Mouse (Mus musculus): ENCODE results near the gene Azin2. TPM values are rescaled to one million over a fixed set of nuclear protein-coding genes. Genes with fewer than 3 reads are reported as not detected.

Gene Azin2
- total RNA-seq, 2 experiments from 2014 or later, result 17.8 to 20.0 TPM

GRCm38 (mm10) chr4:128948137-128948674, 14.0 kb downstream of the Azin2 start:
- intact Hi-C loops (cut with DNase I), result no loop called here
- peak; percentile 69 for DNase-seq

GRCm38 (mm10) chr4:128947326-128947933, 14.8 kb downstream of the Azin2 start:
- intact Hi-C loops (cut with DNase I), result no loop called here
- no peak for DNase-seq

DNA sequence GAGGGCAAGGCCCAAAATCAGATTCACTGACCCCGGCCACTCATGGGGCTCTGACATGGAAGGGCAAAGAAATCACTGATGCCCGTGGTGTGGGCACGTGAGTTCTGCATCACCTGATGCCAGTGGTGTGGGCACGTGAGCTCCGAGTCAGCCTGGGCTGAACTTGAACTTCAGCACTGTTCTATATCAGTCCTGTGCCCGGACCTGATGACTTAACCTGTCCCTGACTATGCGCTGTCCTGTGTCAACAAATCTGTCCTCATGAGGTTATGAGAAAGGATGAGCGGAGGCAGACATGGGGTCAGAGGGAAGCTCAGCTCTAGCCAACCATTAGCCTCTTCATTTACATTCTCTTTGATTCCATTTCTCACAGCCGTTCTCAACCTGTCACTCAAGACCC, 15.5 kb downstream of the Azin2 start:
- no peak for DNase-seq
- intact Hi-C loops (cut with DNase I), result no loop called here

- no peak for DNase-seq
- intact Hi-C loops (cut with DNase I), result no loop called here
Observed at GRCm38 (mm10) chr4:128942346-128942745, 19.9 kb downstream of the Azin2 start.

DNA sequence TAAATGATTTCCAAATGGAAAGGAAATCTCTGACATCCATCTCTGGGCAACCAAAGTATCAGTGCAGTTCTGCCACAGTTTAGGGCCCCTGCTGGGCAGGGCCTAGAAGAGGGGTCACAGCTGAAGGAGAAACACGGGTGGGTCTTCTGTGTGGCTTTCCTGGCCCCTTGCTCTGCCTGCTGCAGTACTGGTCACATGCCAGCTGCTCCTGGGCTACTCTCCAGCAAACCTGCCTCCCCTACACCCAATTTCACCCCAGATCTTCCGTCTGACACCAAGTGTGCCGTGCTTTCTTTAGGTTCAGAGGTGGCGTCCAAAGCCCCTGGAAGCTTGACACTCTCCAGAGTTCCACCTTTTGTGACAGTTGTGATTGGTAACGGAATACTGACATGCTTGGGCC, 26.6 kb downstream of the Azin2 start:
- intact Hi-C loops (cut with DNase I), result no loop called here
- DNase-seq, result peak; percentile 46

DNA sequence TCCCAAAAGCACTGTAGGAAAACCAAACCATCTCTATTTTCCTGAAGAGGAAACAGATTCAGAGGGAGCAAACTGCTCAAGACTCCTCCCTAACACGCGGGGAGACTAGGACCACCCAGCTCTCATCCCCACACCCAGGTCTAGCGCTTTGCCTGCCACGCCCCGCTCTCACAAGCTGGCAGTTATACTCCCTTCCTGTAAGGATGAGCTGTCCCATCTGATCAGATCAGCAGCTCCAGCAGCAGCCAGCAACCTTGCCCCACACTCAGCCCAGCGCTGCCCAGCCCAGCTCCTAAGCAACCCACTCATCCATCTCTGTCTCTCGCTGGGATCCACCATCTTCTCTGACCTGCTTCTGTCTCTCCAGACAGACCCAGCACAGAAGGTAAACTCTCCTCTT, 29.5 kb downstream of the Azin2 start:
- intact Hi-C loops (cut with DNase I), result no loop called here
- peak; percentile 39 for DNase-seq

GRCm38 (mm10) chr4:128924841-128925606, 37.2 kb downstream of the Azin2 start:
- intact Hi-C loops (cut with DNase I), result no loop called here
- peak; percentile 87 for DNase-seq

GRCm38 (mm10) chr4:128923603-128924002, 38.6 kb downstream of the Azin2 start:
- DNase-seq, result no peak
- intact Hi-C loops (cut with DNase I), result no loop called here

DNA sequence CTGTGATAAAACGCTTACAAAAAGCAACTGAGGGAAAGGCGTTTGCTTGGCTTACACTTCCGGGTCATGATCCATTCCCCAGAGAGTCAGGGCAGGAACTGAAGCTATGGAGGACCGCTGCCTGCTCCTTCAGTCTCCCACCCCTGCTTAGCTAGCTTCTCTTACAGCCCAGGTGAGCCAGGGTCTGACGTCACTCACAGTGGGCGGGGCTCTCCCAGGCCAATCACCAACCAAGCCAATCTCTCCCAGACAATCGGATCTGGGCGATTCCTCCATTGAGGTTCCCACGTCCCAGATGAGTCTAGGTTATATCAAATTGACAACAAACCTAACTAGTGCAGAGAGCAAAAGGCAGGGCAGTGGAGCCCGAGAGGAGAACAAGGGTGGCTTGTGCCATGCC, 43.1 kb downstream of the Azin2 start:
- intact Hi-C loops (cut with DNase I), result no loop called here

GRCm38 (mm10) chr4:128918187-128918586, 44.1 kb downstream of the Azin2 start:
- intact Hi-C loops (cut with DNase I), result no loop called here
- no peak for DNase-seq

More for the DNA sequence above, 43.1 kb downstream of the Azin2 start:
- DNase-seq, result no peak

GRCm38 (mm10) chr4:128917756-128918155, 44.5 kb downstream of the Azin2 start:
- intact Hi-C loops (cut with DNase I), result no loop called here
- no peak for DNase-seq

GRCm38 (mm10) chr4:128917119-128917518, 45.1 kb downstream of the Azin2 start:
- intact Hi-C loops (cut with DNase I), result no loop called here
- no peak for DNase-seq

- no peak for DNase-seq
- intact Hi-C loops (cut with DNase I), result loop anchor here (5.0 kb wide), 1 partner anchor 169 kb away; no protein-coding TSS in a partner anchor
Observed at GRCm38 (mm10) chr4:128913794-128914193, 48.4 kb downstream of the Azin2 start.

DNA sequence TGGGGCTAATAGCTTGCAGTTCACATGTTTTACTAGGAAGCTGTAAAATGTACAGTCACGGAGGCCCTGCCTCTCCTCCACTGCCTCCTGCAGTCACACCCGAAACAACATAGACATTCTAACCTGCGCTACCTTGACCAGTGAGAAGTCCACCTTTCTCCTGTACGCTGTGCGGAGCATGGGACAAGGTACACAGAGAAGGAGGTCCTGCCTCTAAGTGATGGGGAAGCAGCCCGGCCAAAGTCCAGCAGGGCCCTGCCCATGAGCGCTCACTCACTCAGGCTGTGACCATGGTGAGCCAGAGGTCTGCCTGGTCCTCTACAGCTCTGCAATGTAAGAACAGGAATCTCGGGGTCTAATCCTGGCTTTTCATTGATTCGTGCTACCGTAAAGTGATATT, 50.2 kb downstream of the Azin2 start:
- intact Hi-C loops (cut with DNase I), result loop anchor here (5.0 kb wide), 1 partner anchor 170 kb away; no protein-coding TSS in a partner anchor
- no peak for DNase-seq

DNA sequence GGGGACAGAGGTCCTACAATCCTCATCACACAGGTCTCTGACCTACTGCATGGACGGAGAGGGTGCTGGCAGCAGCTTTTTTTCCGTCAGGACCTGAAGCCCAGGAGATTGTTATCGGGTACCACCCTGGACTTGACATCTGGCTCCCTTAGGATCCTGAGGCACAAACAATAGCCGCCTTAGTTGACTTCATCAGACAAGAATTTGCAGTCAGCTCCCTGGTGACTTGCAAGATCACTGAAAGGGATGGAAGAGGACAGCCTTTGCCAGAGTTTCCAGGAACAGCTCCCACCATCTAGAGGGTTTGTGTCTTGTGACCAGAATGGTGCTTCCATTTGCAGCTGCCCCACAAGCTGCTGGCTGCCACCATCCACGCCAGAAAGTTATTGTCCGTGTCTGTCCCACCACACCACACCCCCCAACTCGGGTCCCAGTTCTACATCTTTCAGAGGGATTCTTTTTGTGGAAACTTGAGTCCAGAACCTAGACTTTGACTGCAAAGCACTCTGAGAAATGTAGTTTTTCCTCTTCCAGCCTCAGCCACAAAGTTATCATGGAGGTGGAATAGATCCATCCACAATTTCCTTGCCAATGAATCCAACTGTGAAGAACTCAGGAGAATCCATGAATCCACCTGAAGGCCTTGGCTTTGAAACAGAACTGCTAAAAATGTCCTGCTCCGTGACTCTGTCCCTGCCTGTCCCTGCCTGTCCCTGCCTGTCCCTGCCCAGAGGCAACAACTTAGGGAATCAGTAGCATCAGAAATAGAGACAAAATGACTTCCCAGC, 51.8 kb downstream of the Azin2 start:
- intact Hi-C loops (cut with DNase I), result loop anchor here (5.0 kb wide), 1 partner anchor 172 kb away; no protein-coding TSS in a partner anchor
- DNase-seq, result no peak

DNA sequence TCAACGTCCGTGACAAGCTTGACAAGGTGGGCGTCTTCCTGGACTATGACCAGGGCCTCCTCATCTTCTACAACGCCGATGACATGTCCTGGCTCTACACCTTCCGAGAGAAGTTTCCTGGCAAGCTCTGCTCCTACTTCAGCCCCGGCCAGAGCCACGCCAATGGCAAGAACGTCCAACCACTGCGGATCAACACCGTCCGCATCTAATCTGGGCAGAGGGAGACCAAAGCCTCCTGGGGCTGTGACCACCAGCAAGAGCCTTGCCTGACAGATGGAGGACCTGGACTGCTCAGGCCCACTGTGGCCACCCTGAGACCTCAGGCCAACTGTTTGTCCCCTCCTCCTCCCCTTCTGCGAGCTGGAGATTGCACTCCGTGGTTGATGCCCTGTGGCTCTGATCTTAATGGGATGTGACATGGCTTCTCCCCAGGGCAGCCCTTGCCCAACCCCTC, 52.8 kb downstream of the Azin2 start:
- DNase-seq, result peak; percentile 76
- intact Hi-C loops (cut with DNase I), result no loop called here

DNA sequence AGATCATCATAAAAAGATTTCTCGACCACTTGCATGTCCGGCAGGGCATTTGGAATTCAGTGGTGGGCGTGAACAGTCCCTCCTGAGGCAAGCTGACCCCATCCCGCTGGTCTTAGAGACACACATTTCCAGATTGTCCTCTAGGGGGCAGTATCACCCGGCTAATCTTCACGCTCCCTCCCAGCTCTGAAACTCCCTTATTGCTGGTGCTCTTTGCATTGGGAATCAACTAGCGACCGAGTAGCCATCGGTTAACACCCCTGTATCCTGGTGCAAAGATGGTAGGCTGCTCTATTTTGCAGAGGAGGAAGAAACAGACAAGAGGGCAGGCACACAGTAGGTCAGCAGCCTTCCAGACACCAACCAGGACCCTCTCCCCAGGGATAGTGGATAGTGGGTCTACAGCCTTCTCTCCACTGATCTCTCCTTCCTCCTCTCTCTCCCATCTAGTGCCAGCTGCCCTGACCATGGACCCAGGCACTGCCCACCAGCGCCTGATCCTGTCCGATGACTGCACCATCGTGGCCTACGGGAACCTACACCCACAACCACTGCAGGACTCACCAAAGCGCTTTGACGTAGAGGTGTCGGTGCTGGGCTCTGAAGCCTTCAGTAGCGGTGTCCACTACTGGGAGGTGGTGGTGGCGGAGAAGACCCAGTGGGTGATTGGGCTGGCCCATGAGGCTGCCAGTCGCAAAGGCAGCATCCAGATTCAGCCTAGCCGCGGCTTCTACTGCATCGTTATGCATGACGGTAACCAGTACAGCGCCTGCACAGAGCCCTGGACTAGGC, 53.5 kb downstream of the Azin2 start:
- peak; percentile 64 for DNase-seq
- intact Hi-C loops (cut with DNase I), result no loop called here

GRCm38 (mm10) chr4:128907238-128907968, 54.8 kb downstream of the Azin2 start:
- intact Hi-C loops (cut with DNase I), result no loop called here
- DNase-seq, result no peak

- intact Hi-C loops (cut with DNase I), result no loop called here
- DNase-seq, result no peak
Observed at GRCm38 (mm10) chr4:128906757-128907156, 55.5 kb downstream of the Azin2 start.

DNA sequence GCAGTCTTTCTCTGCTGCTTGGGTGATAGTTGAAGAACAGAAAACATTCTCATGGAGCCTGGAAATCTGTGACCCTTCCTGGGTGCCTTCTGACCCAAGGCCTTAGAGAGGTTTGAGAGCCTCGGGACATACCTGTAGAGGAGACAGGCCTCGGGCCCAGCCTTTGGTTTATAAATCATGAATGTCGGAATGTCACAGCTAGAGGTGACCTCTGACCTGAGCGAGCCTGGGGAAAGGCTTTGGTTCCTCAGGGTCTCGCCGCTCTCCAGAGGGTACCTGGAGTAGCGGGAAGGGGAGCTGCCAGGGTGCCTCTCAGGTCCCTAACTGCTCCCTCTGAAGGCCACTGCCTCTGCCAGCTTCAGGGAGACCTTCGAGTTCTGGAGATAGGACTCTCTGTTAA, 57.0 kb downstream of the Azin2 start:
- intact Hi-C loops (cut with DNase I), result no loop called here
- no peak for DNase-seq
